Mouse (Mus musculus): Measurements from ENCODE around the gene Ctsk. TPM values are rescaled to one million over a fixed set of nuclear protein-coding genes. Genes with fewer than 3 reads are reported as not detected.
"Not testable (repeated sequence)": the region's sequence is repeated elsewhere in the genome, so short reads cannot be mapped to it uniquely, and the experiment has no call there.

Gene Ctsk
- total RNA-seq, 4 experiments from 2014 or later, result 1.9 to 3.2 (median 2.8) TPM

- no peak for DNase-seq (ENCODE audit: low spot score in 2 of 2)
Measured at GRCm38 (mm10) chr3:95523662-95524061, 24.6 kb downstream of the Ctsk start.

GRCm38 (mm10) chr3:95524673-95525072, 25.6 kb downstream of the Ctsk start:
- DNase-seq (ENCODE audit: low spot score in 2 of 2), result no peak

GRCm38 (mm10) chr3:95526111-95526510, 27.1 kb downstream of the Ctsk start:
- DNase-seq (ENCODE audit: low spot score in 2 of 2), result no peak

- no peak for DNase-seq (ENCODE audit: low spot score in 2 of 2)
Measured at GRCm38 (mm10) chr3:95526622-95527211, 27.7 kb downstream of the Ctsk start, which contains the start of gene Ctss. Gene Ctss (plus strand): TSS chr3:95526786.

- no peak for DNase-seq (ENCODE audit: low spot score in 2 of 2)
Measured at GRCm38 (mm10) chr3:95529814-95530213, 30.8 kb downstream of the Ctsk start.

DNA sequence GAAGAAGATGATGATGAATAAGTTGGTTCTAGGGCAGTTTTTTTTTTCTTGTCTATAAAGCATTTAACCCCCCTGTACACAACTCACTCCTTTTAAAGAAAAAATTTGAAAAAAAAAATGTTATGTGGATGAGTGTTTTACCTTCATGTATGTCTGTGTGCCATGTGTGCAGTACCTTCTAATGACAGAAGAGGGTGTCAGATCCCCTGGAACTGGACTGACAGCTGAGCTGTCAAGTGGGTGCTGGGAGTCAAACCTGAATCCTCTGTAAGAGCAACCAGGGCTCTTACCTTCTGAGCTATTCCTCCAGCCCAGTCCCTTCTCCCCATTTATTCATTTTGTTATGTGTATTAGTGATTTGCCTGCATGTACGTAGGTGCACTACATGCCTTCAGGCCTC, 32.0 kb downstream of the Ctsk start:
- DNase-seq (ENCODE audit: low spot score in 2 of 2), result no peak

DNA sequence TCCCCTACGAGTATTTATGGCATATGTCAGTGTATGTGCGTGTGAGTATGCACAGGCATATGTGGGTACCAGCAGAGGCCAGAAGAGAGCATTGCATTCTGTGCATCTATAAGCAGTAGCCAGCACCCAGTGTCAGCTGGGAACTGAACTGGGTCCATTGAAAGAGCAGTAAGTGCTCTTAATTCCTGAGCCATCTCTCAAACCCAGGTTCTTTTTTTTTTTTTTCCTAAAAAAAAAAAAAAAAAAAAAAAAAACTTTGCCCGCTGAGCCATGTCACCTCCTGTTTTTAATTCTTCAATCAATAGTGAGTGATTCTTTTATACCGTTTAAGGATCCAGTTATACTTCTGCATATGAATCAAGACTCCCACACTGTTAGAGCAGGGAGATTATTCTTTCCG, 34.3 kb downstream of the Ctsk start:
- no peak for DNase-seq (ENCODE audit: low spot score in 2 of 2)

GRCm38 (mm10) chr3:95534927-95535326, 35.9 kb downstream of the Ctsk start:
- no peak for DNase-seq (ENCODE audit: low spot score in 2 of 2)

- no peak for DNase-seq (ENCODE audit: low spot score in 2 of 2)
Measured at GRCm38 (mm10) chr3:95538936-95539335, 39.9 kb downstream of the Ctsk start.

DNA sequence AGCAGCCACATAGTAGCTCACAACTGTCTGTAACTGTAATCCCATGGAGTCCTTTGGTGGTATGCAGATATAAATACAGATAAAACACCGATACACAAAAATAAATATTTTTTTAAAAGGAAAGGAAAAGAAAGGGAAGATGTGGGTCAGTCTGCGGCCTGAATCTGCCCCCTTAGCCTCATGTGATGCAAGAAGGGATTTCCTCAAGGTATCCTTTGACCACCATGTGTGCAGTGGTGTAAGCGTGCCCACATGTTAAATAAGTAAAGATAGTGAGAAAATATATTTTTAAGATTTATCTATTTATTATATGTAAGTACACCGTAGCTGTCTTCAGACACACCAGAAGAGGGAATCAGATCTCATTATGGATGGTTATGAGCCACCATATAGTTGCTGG, 40.8 kb downstream of the Ctsk start:
- DNase-seq (ENCODE audit: low spot score in 2 of 2), result no peak

- not testable (repeated sequence) for DNase-seq (ENCODE audit: low spot score in 2 of 2)
Measured at GRCm38 (mm10) chr3:95541186-95541585, 42.1 kb downstream of the Ctsk start.

DNA sequence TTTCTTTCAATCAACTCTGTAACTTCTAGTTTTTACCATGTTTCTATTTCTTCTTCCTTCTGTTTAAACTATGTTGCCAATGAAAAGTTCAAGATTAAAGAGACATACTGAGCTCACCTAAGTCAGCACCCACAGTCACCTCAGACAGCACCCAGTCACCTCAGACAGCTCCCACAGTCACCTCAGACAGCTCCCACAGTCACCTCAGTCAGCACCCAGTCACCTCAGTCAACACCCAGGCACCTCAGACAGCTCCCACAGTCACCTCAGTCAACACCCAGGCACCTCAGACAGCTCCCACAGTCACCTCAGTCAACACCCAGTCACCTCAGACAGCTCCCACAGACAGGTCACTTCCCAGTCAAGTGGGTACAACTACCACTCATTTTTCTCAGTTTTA, 43.1 kb downstream of the Ctsk start:
- DNase-seq (ENCODE audit: low spot score in 2 of 2), result no peak

DNA sequence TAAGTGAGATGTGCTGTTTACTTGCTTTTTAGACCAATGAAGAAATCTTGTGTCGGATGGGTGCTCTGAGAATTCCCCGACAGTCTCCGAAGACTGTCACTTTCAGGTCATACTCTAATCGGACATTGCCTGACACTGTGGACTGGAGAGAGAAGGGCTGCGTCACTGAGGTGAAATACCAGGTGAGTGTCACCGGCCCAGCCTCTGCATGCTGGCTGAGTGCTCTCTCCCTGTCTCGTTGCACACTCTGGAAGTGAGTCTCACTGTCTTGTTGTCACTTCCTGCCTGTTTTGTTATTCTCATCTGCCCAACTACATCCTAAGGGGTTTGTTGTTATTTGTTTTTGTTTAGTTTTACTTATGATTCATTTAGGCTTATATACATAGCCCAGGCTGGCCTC, 43.9 kb downstream of the Ctsk start:
- DNase-seq (ENCODE audit: low spot score in 2 of 2), result no peak

DNA sequence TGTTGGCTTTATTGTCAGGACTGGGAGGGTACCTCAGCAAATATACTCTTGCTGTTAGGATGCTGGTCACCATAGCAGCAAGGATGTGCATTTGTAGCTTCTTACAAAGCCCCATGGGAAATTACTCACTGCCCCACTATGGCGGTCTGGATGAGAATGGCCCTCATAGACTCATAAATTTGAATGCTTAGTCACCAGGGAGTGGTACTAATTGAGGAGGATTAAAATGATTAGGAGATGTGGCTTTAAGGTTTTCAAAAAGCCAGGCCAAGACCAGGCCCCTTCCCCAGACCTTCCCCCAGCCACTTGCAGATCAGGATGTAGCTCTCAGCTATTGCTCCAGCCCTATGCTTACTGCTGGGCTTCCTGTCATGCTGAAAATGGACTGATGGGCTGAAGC, 51.1 kb downstream of the Ctsk start:
- DNase-seq (ENCODE audit: low spot score in 2 of 2), result no peak

GRCm38 (mm10) chr3:95553986-95554385, 54.9 kb downstream of the Ctsk start:
- DNase-seq (ENCODE audit: low spot score in 2 of 2), result no peak

Other genes starting within 250 kb of the Ctsk start
- gene Bnipl, start 248.1 kb upstream of the Ctsk start, total RNA-seq (2022), result under 1 TPM in 3 of 4 experiments, not detected in 1; 0.43 to 0.95 (median 0.63) TPM
- 10 to 100 TPM; 20.7 to 28.4 (median 23.9) TPM for gene Mindy1, start 217.9 kb upstream of the Ctsk start, total RNA-seq (2022)
- 10 to 100 TPM; 19.2 to 22.4 (median 21.0) TPM for gene Prune1, start 217.2 kb upstream of the Ctsk start, total RNA-seq (2022)
- gene Anxa9, start 192.1 kb upstream of the Ctsk start, total RNA-seq (2022), result 1 to 10 TPM in 2 of 4 experiments, under 1 TPM in 2; 0.85 to 1.4 (median 1.2) TPM
- 10 to 100 TPM; 49.1 to 65.7 (median 61.2) TPM for gene Cers2, start 184.5 kb upstream of the Ctsk start, total RNA-seq (2022)
- gene Setdb1, start 142.1 kb upstream of the Ctsk start, total RNA-seq (2022), result 10 to 100 TPM; 33.8 to 45.9 (median 41.6) TPM
- not detected for gene 4930558C23Rik, start 96.4 kb upstream of the Ctsk start, total RNA-seq (2022)
- 10 to 100 TPM; 35.5 to 53.5 (median 44.7) TPM for gene Arnt, start 64.9 kb upstream of the Ctsk start, total RNA-seq (2022)
- 100 to 1,000 TPM in 2 of 4 experiments, 10 to 100 TPM in 2; 61.9 to 591 (median 296) TPM for gene Ctss, start 27.5 kb downstream of the Ctsk start, total RNA-seq (2022)
- gene Hormad1, start 60.4 kb downstream of the Ctsk start, total RNA-seq (2022), result not detected
- 10 to 100 TPM; 20.3 to 27.0 (median 21.9) TPM for gene Golph3l, start 89.7 kb downstream of the Ctsk start, total RNA-seq (2022)
- gene Ensa, start 125.7 kb downstream of the Ctsk start, total RNA-seq (2022), result 100 to 1,000 TPM; 286 to 320 (median 297) TPM
- 10 to 100 TPM; 55.1 to 73.6 (median 61.1) TPM for gene Mcl1, start 159.5 kb downstream of the Ctsk start, total RNA-seq (2022)
- 10 to 100 TPM in 2 of 4 experiments, 1 to 10 TPM in 2; 5.2 to 17.9 (median 10.4) TPM for gene Adamtsl4, start 188.7 kb downstream of the Ctsk start, total RNA-seq (2022)
- gene Ecm1, start 240.3 kb downstream of the Ctsk start, total RNA-seq (2022), result 10 to 100 TPM in 3 of 4 experiments, 1 to 10 TPM in 1; 9.7 to 13.9 (median 11.8) TPM

All from layer of hippocampus, adult 8-10 months (tissue).